Mouse (Mus musculus): Measurements from ENCODE around the gene Foxi1.

- no peak for TF ChIP-seq POLR2A (IDR thresholded peaks at IDR 0.05; ENCODE audit: extremely low read depth, insufficient read depth, low read length)
- TF ChIP-seq CTCF (IDR thresholded peaks at IDR 0.05; ENCODE audit: extremely low read depth, insufficient read depth, low read length), result peak; percentile 43; the same call in 1 of the 2 replicates
Measured at GRCm38 (mm10) chr11:34227180-34227579, 19.3 kb upstream of the Foxi1 start.

Measured in cortical plate, adult 2 months (tissue).